Mouse (Mus musculus) neural tube, embryonic 10.5 days (tissue): ENCODE results near the gene Gstt3.
A peak's percentile ranks its signal among the peaks of the same experiment; 100 is the strongest.

Source experiments
- DNase-seq: peaks from one replicate; pipeline ENCODE4 v3.0.0-alpha.2; 2017; ENCODE audit warnings: low spot score; ENCODE audit errors: extremely low spot score

The Gstt3 gene

GRCm38 (mm10) chr10:75780769-75781578 is at the start of gene Gstt3, which contains the start of gene Gm20441:
Gstt3 (minus strand) TSS chr10:75781414.
Gm20441 (minus strand) TSS chr10:75780954.
- DNase-seq, result peak; percentile 53

- no peak for DNase-seq
These were observed 49.1 kb upstream of the Gstt3 start for GRCm38 (mm10) chr10:75830275-75830670.

GRCm38 (mm10) chr10:75829529-75830274 is 48.5 kb upstream of the Gstt3 start:
- DNase-seq, result no peak

- DNase-seq, result no peak
These were observed 47.3 kb upstream of the Gstt3 start for GRCm38 (mm10) chr10:75828500-75828931.

GRCm38 (mm10) chr10:75827668-75828360 is 46.6 kb upstream of the Gstt3 start:
- DNase-seq, result no peak

- DNase-seq, result no peak
These were observed 43.3 kb upstream of the Gstt3 start for GRCm38 (mm10) chr10:75824530-75824929.

GRCm38 (mm10) chr10:75823782-75824181 is 42.6 kb upstream of the Gstt3 start:
- DNase-seq, result no peak

GRCm38 (mm10) chr10:75822443-75822842 is 41.2 kb upstream of the Gstt3 start, which contains the start of gene Gstt4:
Gstt4 (minus strand) TSS chr10:75822543.
- DNase-seq, result no peak

GRCm38 (mm10) chr10:75819882-75820281 is 38.7 kb upstream of the Gstt3 start:
- no peak for DNase-seq

- DNase-seq, result no peak
These were observed 37.4 kb upstream of the Gstt3 start for GRCm38 (mm10) chr10:75818641-75819040.

- no peak for DNase-seq
These were observed 23.0 kb upstream of the Gstt3 start for GRCm38 (mm10) chr10:75804217-75804616.

- DNase-seq, result peak; percentile 45
These were observed 17.0 kb upstream of the Gstt3 start, which contains the start of gene Gstt1 for GRCm38 (mm10) chr10:75798176-75798696. Gstt1 (minus strand) TSS chr10:75798584.

- peak; percentile 44 for DNase-seq
These were observed 16.5 kb upstream of the Gstt3 start for GRCm38 (mm10) chr10:75797619-75798175.

GRCm38 (mm10) chr10:75796731-75797516 is 15.7 kb upstream of the Gstt3 start:
- DNase-seq, result no peak

GRCm38 (mm10) chr10:75794880-75795279 is 13.7 kb upstream of the Gstt3 start:
- DNase-seq, result no peak

GRCm38 (mm10) chr10:75790773-75791172 is 9.6 kb upstream of the Gstt3 start:
- no peak for DNase-seq

GRCm38 (mm10) chr10:75789841-75790240 is 8.6 kb upstream of the Gstt3 start:
- no peak for DNase-seq

- no peak for DNase-seq
These were observed 8.0 kb upstream of the Gstt3 start for GRCm38 (mm10) chr10:75789081-75789735.

GRCm38 (mm10) chr10:75788277-75788676 is 7.1 kb upstream of the Gstt3 start:
- no peak for DNase-seq

- DNase-seq, result no peak
These were observed 4.2 kb upstream of the Gstt3 start for GRCm38 (mm10) chr10:75785442-75785841.
